Mouse (Mus musculus) thymus, adult 2 months (tissue): ENCODE data around the gene Rassf7. TPM values are rescaled to one million over a fixed set of nuclear protein-coding genes. Genes with fewer than 3 reads are reported as not detected.

Experiments
- DNase-seq: peaks from one replicate; pipeline ENCODE4 v3.0.0; 2021
- H3K27ac ChIP-seq: fragments of 200-500 bp; 2 replicates; pipeline ENCODE4 v1.5.1; 2012; ENCODE audit warnings: low read length, control low read depth; ENCODE audit not compliant: control insufficient read depth, insufficient read depth
- H3K27me3 ChIP-seq: fragments of 200-500 bp; 2 replicates; pipeline ENCODE4 v1.6.1; 2012; ENCODE audit warnings: mild to moderate bottlenecking, low read length, moderate library complexity, mixed read lengths; ENCODE audit not compliant: control insufficient read depth, insufficient read depth
- H3K36me3 ChIP-seq: fragments of 200-500 bp; 2 replicates; pipeline ENCODE4 v1.6.1; 2012; ENCODE audit warnings: mild to moderate bottlenecking, low read length, moderate library complexity; ENCODE audit not compliant: control insufficient read depth, insufficient read depth
- H3K4me1 ChIP-seq: fragments of 200-500 bp; replicated peaks from 2 replicates; pipeline ENCODE4 v1.6.1; 2012; ENCODE audit warnings: low read length; ENCODE audit not compliant: control insufficient read depth, insufficient read depth
- H3K4me3 ChIP-seq: fragments of 200-500 bp; 2 replicates; pipeline ENCODE4 v1.5.1; 2012; ENCODE audit warnings: mild to moderate bottlenecking, low read length, control low read depth, moderate library complexity; ENCODE audit not compliant: control insufficient read depth, insufficient read depth
- CTCF ChIP-seq: fragments of 200-500 bp; IDR thresholded peaks from 2 replicates; pipeline ENCODE4 v1.5.1; 2012; ENCODE audit warnings: mild to moderate bottlenecking, control low read depth, low read length, moderate library complexity, borderline replicate concordance; ENCODE audit not compliant: control insufficient read depth, poor library complexity, insufficient read depth; ENCODE audit errors: extremely low read depth
- POLR2A ChIP-seq: fragments of 200-500 bp; IDR thresholded peaks from 2 replicates; pipeline ENCODE4 v1.6.1; 2012; ENCODE audit warnings: mild to moderate bottlenecking, low read length, control low read depth, moderate library complexity; ENCODE audit not compliant: control insufficient read depth, poor library complexity, insufficient read depth; ENCODE audit errors: extremely low read depth
- WGBS: fragments of 180-500 bp; shearing (Covaris S2); methylation state at CpG from one replicate; pipeline ENCODE4 v1.1.7; 2018; 5-methylcytosine and 5-hydroxymethylcytosine counted together
- polyA plus RNA-seq: library from polyadenylated mRNA; depleted of rRNA; stranded (reverse); fragments of >200 nt; gene quantifications from 2 replicates; pipeline ENCODE4 v1.2.3, GENCODE M21; 2012; rRNA removed

Rassf7 gene
- 29.8 TPM in 2 replicates for polyA plus RNA-seq

DNA sequence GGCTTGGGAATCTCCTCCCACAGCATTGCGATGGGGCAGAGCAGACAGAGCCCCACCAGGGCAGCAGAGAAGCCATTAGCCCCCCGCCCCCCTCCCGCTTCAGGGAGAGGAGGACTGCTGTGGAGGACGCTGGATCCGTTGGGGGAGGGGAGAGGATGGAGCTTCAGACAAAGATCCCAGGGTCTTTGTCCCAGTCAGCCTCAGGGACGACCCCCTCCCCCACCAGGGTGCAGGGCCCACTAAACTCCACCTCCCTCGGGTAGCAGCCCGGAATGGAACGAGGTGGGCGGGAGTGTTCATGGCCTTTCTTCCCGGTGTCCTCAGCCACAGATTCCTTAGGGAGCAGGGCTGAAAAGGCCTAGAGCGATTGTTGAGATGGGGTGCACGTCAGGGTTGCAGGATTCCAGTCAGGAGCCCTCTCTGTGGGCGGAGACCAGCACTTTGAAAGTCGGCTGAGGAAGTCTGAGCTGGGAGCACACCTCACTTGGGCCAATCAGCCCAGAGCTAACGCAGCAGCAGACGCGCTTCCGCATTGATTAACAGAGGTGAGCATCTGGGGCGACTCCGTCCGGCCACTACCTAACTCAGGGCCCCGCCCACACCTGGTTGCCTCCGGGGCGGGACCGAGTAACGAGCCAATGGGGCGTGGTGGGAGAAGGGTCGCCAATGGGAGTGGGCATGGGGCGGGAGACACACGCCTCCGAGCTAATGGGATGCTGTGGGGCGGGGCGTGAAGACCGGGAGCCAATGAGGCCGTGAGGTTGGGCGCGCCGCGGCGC, at the start of gene Rassf7:
TSS of gene Rassf7 (plus strand) at position 760 of the 779 bp plus-strand sequence.
- TF ChIP-seq CTCF (peak; percentile 56; the same call in 1 of the 2 replicates), POLR2A (peak; percentile 71)
- no peaks in the 10 kb centered on the region for H3K27me3 ChIP-seq
- no peaks in the 10 kb centered on the region for H3K36me3 ChIP-seq
- H3K27ac ChIP-seq, result no peak within 1 kb of the TSS
- H3K4me1 ChIP-seq, result peaks cover 11% of the 10 kb centered on the region
- WGBS, result 6% methylated on average over 41 of the region's 41 CpGs
- H3K4me3 ChIP-seq, result peak within 1 kb of the TSS; percentile 72
- DNase-seq, result peak; percentile 98

DNA sequence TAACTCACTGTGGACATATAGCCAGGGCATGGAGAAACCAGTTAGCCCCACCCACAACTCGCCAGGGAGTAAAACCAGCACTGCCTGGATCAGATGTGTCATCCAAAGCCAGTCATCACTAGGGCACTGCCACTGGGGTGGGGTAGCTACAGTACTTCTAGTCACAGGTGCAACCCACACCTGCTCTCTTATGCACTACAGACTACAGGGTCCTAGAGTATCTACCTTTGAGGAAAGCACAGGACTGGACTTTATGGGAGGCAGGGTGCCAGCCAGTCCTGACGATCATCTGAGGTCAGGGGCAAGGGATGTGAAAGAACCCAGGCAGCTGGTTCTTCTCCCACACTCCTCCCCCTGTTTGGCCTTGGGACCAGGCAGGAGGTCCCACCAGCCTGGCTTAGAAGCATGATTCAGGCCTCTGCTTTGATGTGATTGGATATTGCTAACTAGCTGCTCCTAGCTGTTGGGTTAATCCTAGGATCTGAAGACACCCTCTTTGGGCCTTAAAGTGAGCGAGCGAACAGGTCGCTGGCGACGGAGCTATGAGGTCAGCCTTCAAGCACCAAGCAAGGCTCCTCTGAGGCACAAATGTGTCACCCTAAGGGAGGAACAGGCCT, 47.7 kb upstream of the Rassf7 start:
- Histone ChIP-seq H3K4me1 (peaks cover 17% of the 10 kb centered on the region), H3K27me3 (no peaks in the 10 kb centered on the region), H3K4me3 (peak overlapping the region; percentile 35), H3K27ac (no peak overlapping the region), H3K36me3 (peaks cover 4% of the 10 kb centered on the region; the same call in 1 of the 2 replicates)
- TF ChIP-seq CTCF (no peak), POLR2A (no peak)
- no peak for DNase-seq
- 25% methylated on average over 7 of the region's 7 CpGs for WGBS

DNA sequence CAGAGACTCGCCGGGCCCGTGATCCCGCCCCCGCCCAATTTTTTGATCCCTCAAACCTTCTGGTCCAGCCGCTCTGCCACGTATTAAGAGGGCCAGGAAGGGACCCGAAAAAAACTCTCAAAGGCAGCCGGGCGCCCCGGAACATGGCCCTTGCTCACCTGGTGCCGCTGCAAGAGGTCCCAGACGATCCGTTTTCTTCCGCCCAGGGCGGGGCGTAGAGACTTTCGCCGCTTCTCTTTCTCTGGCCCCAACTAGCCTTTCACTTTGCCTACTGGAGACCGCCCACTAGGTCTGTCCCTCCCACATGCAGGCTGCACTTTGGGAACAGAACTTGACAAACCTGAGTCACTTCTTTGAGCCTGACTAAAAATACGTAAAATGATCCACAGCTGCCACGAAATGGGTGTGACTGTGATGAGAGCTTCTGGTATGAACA, 47.1 kb upstream of the Rassf7 start:
- peaks cover 1% of the 10 kb centered on the region; the same call in 1 of the 2 replicates for H3K36me3 ChIP-seq
- peaks cover 22% of the 10 kb centered on the region for H3K4me1 ChIP-seq
- DNase-seq, result peak; percentile 43
- TF ChIP-seq POLR2A (no peak), CTCF (no peak)
- no peaks in the 10 kb centered on the region for H3K27me3 ChIP-seq
- 3% methylated on average over 22 of the region's 22 CpGs for WGBS
- peak overlapping the region; percentile 35 for H3K4me3 ChIP-seq
- no peak overlapping the region; the same call in 1 of the 2 replicates for H3K27ac ChIP-seq

DNA sequence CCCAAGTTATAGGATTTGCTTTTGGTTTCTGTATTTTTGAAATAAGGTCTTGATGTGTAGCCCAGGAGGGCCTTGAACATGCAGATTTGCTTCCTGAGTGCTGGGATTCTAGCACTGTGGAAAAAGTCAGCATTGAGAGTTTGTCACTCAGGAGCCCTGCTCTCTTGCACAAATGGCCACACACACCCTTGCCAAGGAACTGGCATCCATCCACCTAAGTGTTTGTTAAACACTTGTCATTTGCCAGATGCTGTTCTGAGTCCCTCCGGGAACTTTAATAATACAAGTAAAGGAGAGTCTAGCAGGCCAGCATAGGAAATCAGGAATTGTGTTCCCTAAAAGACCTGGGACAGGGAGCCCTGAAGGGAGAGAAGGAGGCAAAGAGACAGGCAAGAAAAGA, 46.4 kb upstream of the Rassf7 start:
- H3K4me1 ChIP-seq, result peaks cover 22% of the 10 kb centered on the region
- no peak for DNase-seq
- TF ChIP-seq CTCF (no peak), POLR2A (no peak)
- H3K27me3 ChIP-seq, result no peaks in the 10 kb centered on the region
- 95% methylated on average over 1 of the region's 1 CpGs for WGBS
- no peak overlapping the region for H3K4me3 ChIP-seq
- no peak overlapping the region for H3K27ac ChIP-seq
- no peaks in the 10 kb centered on the region for H3K36me3 ChIP-seq

DNA sequence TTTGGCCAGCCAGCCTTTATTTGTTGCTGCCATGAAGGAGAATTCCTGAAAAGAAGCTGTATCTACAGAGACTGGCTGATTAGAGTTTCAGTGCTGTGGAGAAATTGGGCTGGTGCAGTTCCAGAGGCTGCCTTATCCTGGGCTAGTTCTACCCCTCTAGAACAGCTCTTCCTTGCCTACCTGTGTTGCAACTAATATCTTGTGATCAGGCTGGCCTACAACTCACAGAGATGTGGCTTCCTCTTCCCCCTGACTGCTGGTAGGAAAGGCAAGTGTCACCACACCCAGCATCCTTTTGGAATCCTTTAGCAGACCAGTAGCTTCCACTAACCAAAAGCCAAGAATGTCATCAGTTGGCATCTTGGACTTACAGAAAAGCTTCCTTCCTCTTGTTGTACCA, 45.8 kb upstream of the Rassf7 start:
- Histone ChIP-seq H3K4me3 (no peak overlapping the region), H3K27me3 (no peaks in the 10 kb centered on the region), H3K36me3 (no peaks in the 10 kb centered on the region), H3K4me1 (peaks cover 22% of the 10 kb centered on the region), H3K27ac (no peak overlapping the region)
- DNase-seq, result no peak
- TF ChIP-seq CTCF (no peak), POLR2A (no peak)

DNA sequence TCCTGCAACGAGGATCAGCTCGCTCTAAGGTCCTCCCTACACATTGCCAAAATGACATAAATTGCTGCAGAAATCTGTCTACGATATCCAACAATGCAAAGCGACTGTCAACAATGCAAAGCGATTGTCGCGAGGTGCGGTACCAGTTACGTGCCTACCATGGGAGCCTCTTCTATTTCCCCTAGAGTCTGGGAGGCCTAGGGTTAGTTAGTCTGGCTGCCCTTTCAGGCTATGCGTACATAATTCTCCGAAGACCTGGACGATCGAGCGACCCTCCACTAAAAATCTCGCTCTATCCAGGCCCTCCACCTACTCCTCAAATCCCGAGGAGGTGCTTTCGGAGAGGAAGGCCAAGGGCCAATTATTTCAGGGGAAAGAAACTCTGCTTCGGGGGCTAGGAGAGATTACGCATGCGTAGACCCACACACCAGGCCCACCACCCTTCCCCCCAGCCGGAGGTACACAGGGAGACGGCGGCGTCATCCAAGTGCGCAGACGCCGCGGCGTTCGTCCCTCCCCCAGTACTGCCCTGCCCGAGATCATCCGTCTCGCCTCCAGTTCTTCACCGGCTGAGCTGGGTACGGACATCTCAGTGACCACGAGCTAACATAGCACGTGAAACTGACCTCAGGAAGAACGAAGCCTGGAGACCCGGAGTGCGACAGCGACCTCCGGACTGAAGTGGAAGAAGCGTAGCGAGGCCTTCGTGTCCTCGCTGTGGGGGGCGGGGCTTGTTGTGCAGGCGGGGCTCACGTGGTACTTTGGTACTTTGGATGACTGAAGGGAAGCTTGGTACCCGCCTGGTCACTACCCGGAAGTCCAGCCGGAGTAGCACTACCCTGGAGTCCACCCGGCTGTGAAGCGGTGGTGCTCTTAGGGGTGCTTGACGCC, 43.3 kb upstream of the Rassf7 start, which contains the start of gene Rnh1:
TSS of gene Rnh1 (minus strand) at position 742 of the 891 bp plus-strand sequence.
- TF ChIP-seq CTCF (peak; percentile 60; the same call in 1 of the 2 replicates), POLR2A (peak; percentile 67)
- Histone ChIP-seq H3K27me3 (no peaks in the 10 kb centered on the region), H3K4me1 (peaks cover 22% of the 10 kb centered on the region), H3K27ac (peak within 1 kb of the TSS; percentile 75), H3K4me3 (peak within 1 kb of the TSS; percentile 67), H3K36me3 (no peaks in the 10 kb centered on the region)
- DNase-seq, result peak; percentile 92
- 2% methylated on average over 55 of the region's 55 CpGs for WGBS
